Mouse (Mus musculus): ENCODE measurements around the gene Adam10. TPM values are rescaled to one million over a fixed set of nuclear protein-coding genes. Genes with fewer than 3 reads are reported as not detected.
A peak's percentile ranks its signal among the peaks of the same experiment; 100 is the strongest.

Adam10 gene
- polyA plus RNA-seq (2012; rRNA removed) = 27.9 and 29.5 TPM in 2 replicates

GRCm38 (mm10) chr9:70678682-70679131, at the start of gene Adam10:
Adam10 (plus strand) TSS chr9:70678997.
- peak within 1 kb of the TSS; percentile 95 for H3K27ac ChIP-seq (ENCODE audit: insufficient read depth, low read length)
- H3K36me3 ChIP-seq (ENCODE audit: control insufficient read depth, insufficient read depth, low read length) = no peaks in the 10 kb centered on the region
- WGBS = under 1% methylated on average over 42 of the region's 48 CpGs
- 0 out of 2 replicates have a peak, but pooled peaks cover 2% of the 10 kb centered on the region for H3K4me1 ChIP-seq (ENCODE audit: control insufficient read depth, insufficient read depth, insufficient read length)
- peak; percentile 95 to 99 for DNase-seq (ENCODE audit: low read depth in 1 of 2, low spot score in 2 of 2)
- TF ChIP-seq POLR2A (IDR thresholded peaks at IDR 0.05; ENCODE audit: low read depth, low read length) = peak; percentile 89
- no peak for TF ChIP-seq CTCF (IDR thresholded peaks at IDR 0.05; ENCODE audit: extremely low read depth, insufficient read depth, insufficient read length, insufficient replicate concordance)
- no peaks in the 10 kb centered on the region for H3K27me3 ChIP-seq (ENCODE audit: control insufficient read depth, insufficient read depth, low read length)
- H3K4me3 ChIP-seq (ENCODE audit: extremely low read depth, insufficient read depth, insufficient read length) = peak within 1 kb of the TSS; percentile 88

- no peak overlapping the region for H3K4me3 ChIP-seq (ENCODE audit: extremely low read depth, insufficient read depth, insufficient read length)
- TF ChIP-seq CTCF (IDR thresholded peaks at IDR 0.05; ENCODE audit: extremely low read depth, insufficient read depth, insufficient read length, insufficient replicate concordance) (no peak), POLR2A (IDR thresholded peaks at IDR 0.05; ENCODE audit: low read depth, low read length) (no peak)
- H3K27me3 ChIP-seq (ENCODE audit: control insufficient read depth, insufficient read depth, low read length) = no peaks in the 10 kb centered on the region
- DNase-seq (ENCODE audit: low read depth in 1 of 2, low spot score in 2 of 2) = no peak
- no peaks in the 10 kb centered on the region for H3K4me1 ChIP-seq (ENCODE audit: control insufficient read depth, insufficient read depth, insufficient read length)
- H3K36me3 ChIP-seq (ENCODE audit: control insufficient read depth, insufficient read depth, low read length) = peaks cover 10% of the 10 kb centered on the region
- 96% methylated on average over 2 of the region's 2 CpGs for WGBS
- no peak overlapping the region for H3K27ac ChIP-seq (ENCODE audit: insufficient read depth, low read length)
Measured at GRCm38 (mm10) chr9:70629711-70630110, 49.1 kb upstream of the Adam10 start.

- 62% methylated on average over 5 of the region's 5 CpGs for WGBS
- Histone ChIP-seq H3K27me3 (ENCODE audit: control insufficient read depth, insufficient read depth, low read length) (no peaks in the 10 kb centered on the region), H3K36me3 (ENCODE audit: control insufficient read depth, insufficient read depth, low read length) (peaks cover 4% of the 10 kb centered on the region), H3K4me1 (ENCODE audit: control insufficient read depth, insufficient read depth, insufficient read length) (no peaks in the 10 kb centered on the region), H3K27ac (ENCODE audit: insufficient read depth, low read length) (no peak overlapping the region), H3K4me3 (ENCODE audit: extremely low read depth, insufficient read depth, insufficient read length) (no peak overlapping the region)
- TF ChIP-seq CTCF (IDR thresholded peaks at IDR 0.05; ENCODE audit: extremely low read depth, insufficient read depth, insufficient read length, insufficient replicate concordance) (no peak), POLR2A (IDR thresholded peaks at IDR 0.05; ENCODE audit: low read depth, low read length) (no peak)
- DNase-seq (ENCODE audit: low read depth in 1 of 2, low spot score in 2 of 2) = no peak
Measured at GRCm38 (mm10) chr9:70631665-70632064, 47.1 kb upstream of the Adam10 start.

- H3K27ac ChIP-seq (ENCODE audit: insufficient read depth, low read length) = no peak overlapping the region
- no peak for DNase-seq (ENCODE audit: low read depth in 1 of 2, low spot score in 2 of 2)
- H3K27me3 ChIP-seq (ENCODE audit: control insufficient read depth, insufficient read depth, low read length) = no peaks in the 10 kb centered on the region
Measured at GRCm38 (mm10) chr9:70636748-70637147, 42.0 kb upstream of the Adam10 start.

GRCm38 (mm10) chr9:70650260-70650659, 28.5 kb upstream of the Adam10 start:
- WGBS = 60% methylated on average over 2 of the region's 2 CpGs
- Histone ChIP-seq H3K27ac (ENCODE audit: insufficient read depth, low read length) (peak overlapping the region; percentile 60; the same call in 1 of the 2 replicates), H3K4me1 (ENCODE audit: control insufficient read depth, insufficient read depth, insufficient read length) (peaks cover 15% of the 10 kb centered on the region), H3K27me3 (ENCODE audit: control insufficient read depth, insufficient read depth, low read length) (no peaks in the 10 kb centered on the region), H3K36me3 (ENCODE audit: control insufficient read depth, insufficient read depth, low read length) (0 out of 2 replicates have a peak, but pooled peaks cover 3% of the 10 kb centered on the region), H3K4me3 (ENCODE audit: extremely low read depth, insufficient read depth, insufficient read length) (no peak overlapping the region)
- no peak for TF ChIP-seq CTCF (IDR thresholded peaks at IDR 0.05; ENCODE audit: extremely low read depth, insufficient read depth, insufficient read length, insufficient replicate concordance)
- TF ChIP-seq POLR2A (IDR thresholded peaks at IDR 0.05; ENCODE audit: low read depth, low read length) = no peak
- DNase-seq (ENCODE audit: low read depth in 1 of 2, low spot score in 2 of 2) = no peak

More at GRCm38 (mm10) chr9:70636748-70637147, 42.0 kb upstream of the Adam10 start:
- Histone ChIP-seq H3K36me3 (ENCODE audit: control insufficient read depth, insufficient read depth, low read length) (peaks cover 3% of the 10 kb centered on the region; the same call in 1 of the 2 replicates), H3K4me1 (ENCODE audit: control insufficient read depth, insufficient read depth, insufficient read length) (no peaks in the 10 kb centered on the region), H3K4me3 (ENCODE audit: extremely low read depth, insufficient read depth, insufficient read length) (no peak overlapping the region)
- WGBS = 76% methylated on average over 2 of the region's 2 CpGs
- TF ChIP-seq POLR2A (IDR thresholded peaks at IDR 0.05; ENCODE audit: low read depth, low read length) = no peak
- TF ChIP-seq CTCF (IDR thresholded peaks at IDR 0.05; ENCODE audit: extremely low read depth, insufficient read depth, insufficient read length, insufficient replicate concordance) = no peak

GRCm38 (mm10) chr9:70650994-70651393, 27.8 kb upstream of the Adam10 start:
- H3K36me3 ChIP-seq (ENCODE audit: control insufficient read depth, insufficient read depth, low read length) = 0 out of 2 replicates have a peak, but pooled peaks cover 3% of the 10 kb centered on the region
- DNase-seq (ENCODE audit: low read depth in 1 of 2, low spot score in 2 of 2) = no peak
- no peak overlapping the region for H3K27ac ChIP-seq (ENCODE audit: insufficient read depth, low read length)
- no peak overlapping the region for H3K4me3 ChIP-seq (ENCODE audit: extremely low read depth, insufficient read depth, insufficient read length)
- no peaks in the 10 kb centered on the region for H3K27me3 ChIP-seq (ENCODE audit: control insufficient read depth, insufficient read depth, low read length)
- TF ChIP-seq POLR2A (IDR thresholded peaks at IDR 0.05; ENCODE audit: low read depth, low read length) = no peak
- TF ChIP-seq CTCF (IDR thresholded peaks at IDR 0.05; ENCODE audit: extremely low read depth, insufficient read depth, insufficient read length, insufficient replicate concordance) = no peak
- 88% methylated on average over 1 of the region's 1 CpGs for WGBS
- H3K4me1 ChIP-seq (ENCODE audit: control insufficient read depth, insufficient read depth, insufficient read length) = peaks cover 15% of the 10 kb centered on the region

- peaks cover 15% of the 10 kb centered on the region for H3K4me1 ChIP-seq (ENCODE audit: control insufficient read depth, insufficient read depth, insufficient read length)
- 75% methylated on average over 2 of the region's 2 CpGs for WGBS
- 0 out of 2 replicates have a peak, but pooled peaks cover 2% of the 10 kb centered on the region for H3K36me3 ChIP-seq (ENCODE audit: control insufficient read depth, insufficient read depth, low read length)
- H3K4me3 ChIP-seq (ENCODE audit: extremely low read depth, insufficient read depth, insufficient read length) = no peak overlapping the region
- DNase-seq (ENCODE audit: low read depth in 1 of 2, low spot score in 2 of 2) = no peak
- TF ChIP-seq POLR2A (IDR thresholded peaks at IDR 0.05; ENCODE audit: low read depth, low read length) = no peak
- TF ChIP-seq CTCF (IDR thresholded peaks at IDR 0.05; ENCODE audit: extremely low read depth, insufficient read depth, insufficient read length, insufficient replicate concordance) = no peak
- no peak overlapping the region for H3K27ac ChIP-seq (ENCODE audit: insufficient read depth, low read length)
- no peaks in the 10 kb centered on the region for H3K27me3 ChIP-seq (ENCODE audit: control insufficient read depth, insufficient read depth, low read length)
Measured at GRCm38 (mm10) chr9:70652221-70652620, 26.6 kb upstream of the Adam10 start.
